Mouse (Mus musculus) liver, postnatal 0 days (tissue): ENCODE measurements around the gene Proser2.

Source experiments
- CTCF ChIP-seq: sonication (generic); IDR thresholded peaks from 2 replicates; pipeline ENCODE4 v1.5.1; 2016; ENCODE audit warnings: antibody characterized with exemption, low read depth
- EP300 ChIP-seq: IDR thresholded peaks from 2 replicates; pipeline ENCODE4 v1.6.1; 2016; ENCODE audit warnings: antibody characterized with exemption, low read depth, mild to moderate bottlenecking

DNA sequence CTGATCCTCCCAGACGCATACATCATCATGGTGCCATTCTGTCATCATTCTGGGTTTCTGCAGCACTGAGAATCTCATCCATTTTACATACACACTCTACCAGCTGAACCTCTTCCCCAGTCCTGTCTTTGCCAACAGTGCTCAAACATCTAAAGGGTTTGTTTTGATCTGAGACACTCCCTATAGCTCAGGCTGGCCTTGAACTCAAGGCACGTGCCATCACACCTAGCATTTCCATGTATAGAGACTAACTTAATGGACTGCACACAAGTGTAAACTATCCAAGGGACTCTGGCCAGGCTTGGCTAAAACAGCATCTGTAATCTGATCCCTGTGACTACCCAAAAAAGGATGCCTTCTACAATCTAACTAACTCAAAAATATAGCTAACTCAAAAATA is 70.7 kb downstream of the Proser2 start:
- TF ChIP-seq CTCF (no peak), EP300 (no peak)
